Mouse (Mus musculus) neural tube, embryonic 13.5 days (tissue): ENCODE measurements around the gene Cdk14. TPM values are rescaled to one million over a fixed set of nuclear protein-coding genes. Genes with fewer than 3 reads are reported as not detected.

Source experiments
- ATAC-seq: fragments of 200-750 bp; cut with Nextera tagmentation; 2 replicates; pipeline ENCODE4 v1.8.0; 2017; ENCODE audit warnings: low read depth, mild to moderate bottlenecking, moderate TSS enrichment, moderate library complexity
- H3K27ac ChIP-seq: fragments of 300-500 bp; sonication (generic); replicated peaks from 2 replicates; pipeline ENCODE4 v1.5.1; 2015; ENCODE audit warnings: moderate library complexity, mild to moderate bottlenecking, inconsistent platforms
- H3K27me3 ChIP-seq: fragments of 300-500 bp; sonication (generic); 2 replicates; pipeline ENCODE4 v1.6.1; 2015; ENCODE audit warnings: mild to moderate bottlenecking, inconsistent platforms
- H3K36me3 ChIP-seq: fragments of 300-500 bp; sonication (generic); 2 replicates; pipeline ENCODE4 v1.6.1; 2015; ENCODE audit warnings: mild to moderate bottlenecking, inconsistent platforms
- H3K4me1 ChIP-seq: fragments of 300-500 bp; sonication (generic); replicated peaks from 2 replicates; pipeline ENCODE4 v1.6.1; 2015; ENCODE audit warnings: inconsistent platforms
- H3K4me2 ChIP-seq: fragments of 300-500 bp; sonication (generic); 2 replicates; pipeline ENCODE4 v1.6.1; 2015; ENCODE audit warnings: inconsistent platforms, mild to moderate bottlenecking, moderate library complexity
- H3K4me3 ChIP-seq: fragments of 300-500 bp; sonication (generic); 2 replicates; pipeline ENCODE4 v1.5.1; 2015; ENCODE audit warnings: mild to moderate bottlenecking, inconsistent platforms
- H3K9ac ChIP-seq: fragments of 300-500 bp; sonication (generic); 2 replicates; pipeline ENCODE4 v1.6.1; 2015; ENCODE audit warnings: moderate library complexity, mild to moderate bottlenecking, inconsistent platforms
- H3K9me3 ChIP-seq: fragments of 300-500 bp; sonication (generic); 2 replicates; pipeline ENCODE4 v1.6.1; 2016; ENCODE audit warnings: inconsistent platforms
- WGBS: fragments of 180-500 bp; shearing (Covaris S2); methylation state at CpG from one replicate; pipeline ENCODE4 v1.1.7; 2015; 5-methylcytosine and 5-hydroxymethylcytosine counted together
- polyA plus RNA-seq: library from polyadenylated mRNA; unstranded; fragments of >200 nt; fragmentation: Nextera tagmentation; extraction: Ambion mirVana; gene quantifications from 2 replicates; pipeline ENCODE4 v1.2.1, GENCODE M21; 2015

Cdk14 gene
- polyA plus RNA-seq, 1 experiment from 2014 or later: 27.0 TPM

DNA sequence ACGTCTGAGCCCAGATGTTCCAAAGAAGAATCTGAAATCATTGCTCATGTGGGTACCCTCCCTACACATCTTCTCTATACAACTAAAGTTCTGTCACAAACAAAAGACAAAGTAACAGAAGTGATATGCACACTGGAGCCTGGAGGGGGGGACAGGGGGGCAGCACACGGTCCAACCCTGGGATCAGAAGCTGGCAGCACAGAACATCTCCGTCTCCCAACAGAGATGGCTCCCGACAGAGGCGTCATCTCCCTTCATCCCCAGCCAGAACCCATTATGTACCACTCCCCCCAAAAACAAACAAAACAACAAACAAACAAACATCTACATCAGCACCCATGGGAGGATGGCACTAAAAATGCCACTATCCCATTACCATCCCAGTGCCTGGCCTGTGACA is 59.8 kb downstream of the Cdk14 start:
- Histone ChIP-seq H3K4me1 (peaks cover 6% of the 10 kb centered on the region; the same call in 1 of the 2 replicates), H3K27me3 (no peaks in the 10 kb centered on the region), H3K9me3 (no peaks in the 10 kb centered on the region), H3K4me3 (no peak overlapping the region), H3K9ac (no peak overlapping the region), H3K4me2 (no peak overlapping the region), H3K27ac (no peak overlapping the region), H3K36me3 (no peaks in the 10 kb centered on the region)
- no peak for ATAC-seq
- 85% methylated on average over 5 of the region's 5 CpGs for WGBS

- H3K27ac ChIP-seq: no peak overlapping the region
- H3K36me3 ChIP-seq: no peaks in the 10 kb centered on the region
- no peak for ATAC-seq
- H3K9me3 ChIP-seq: no peaks in the 10 kb centered on the region
- no peak overlapping the region for H3K9ac ChIP-seq
- H3K4me3 ChIP-seq: no peak overlapping the region
- H3K27me3 ChIP-seq: no peaks in the 10 kb centered on the region
- no peak overlapping the region for H3K4me2 ChIP-seq
- 62% methylated on average over 3 of the region's 3 CpGs for WGBS
- peaks cover 6% of the 10 kb centered on the region; the same call in 1 of the 2 replicates for H3K4me1 ChIP-seq
Measured at GRCm38 (mm10) chr5:5359915-5360314, 60.2 kb downstream of the Cdk14 start.

DNA sequence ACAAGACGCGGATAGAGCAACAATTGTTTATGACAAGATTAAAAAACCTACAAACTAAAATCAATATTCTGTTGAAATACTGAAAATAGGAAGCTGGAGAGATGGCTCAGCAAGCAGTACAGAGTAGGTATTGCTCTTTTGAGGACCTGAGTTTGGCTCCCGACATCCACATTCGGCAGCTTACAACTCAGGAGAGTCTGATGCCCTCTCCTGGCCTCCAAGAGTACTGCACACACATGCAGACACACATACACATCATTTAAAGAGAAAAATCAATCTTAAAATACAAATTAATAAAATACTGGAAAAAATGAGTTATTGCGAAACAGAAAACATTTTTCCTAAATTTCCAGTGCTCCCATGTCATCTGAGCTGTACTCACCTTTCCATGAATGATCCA is 60.7 kb downstream of the Cdk14 start:
- Histone ChIP-seq H3K36me3 (no peaks in the 10 kb centered on the region), H3K4me1 (peaks cover 6% of the 10 kb centered on the region; the same call in 1 of the 2 replicates), H3K27me3 (no peaks in the 10 kb centered on the region), H3K4me3 (no peak overlapping the region), H3K9me3 (no peaks in the 10 kb centered on the region), H3K4me2 (no peak overlapping the region), H3K27ac (no peak overlapping the region), H3K9ac (no peak overlapping the region)
- no peak for ATAC-seq
- 98% methylated on average over 5 of the region's 5 CpGs for WGBS

DNA sequence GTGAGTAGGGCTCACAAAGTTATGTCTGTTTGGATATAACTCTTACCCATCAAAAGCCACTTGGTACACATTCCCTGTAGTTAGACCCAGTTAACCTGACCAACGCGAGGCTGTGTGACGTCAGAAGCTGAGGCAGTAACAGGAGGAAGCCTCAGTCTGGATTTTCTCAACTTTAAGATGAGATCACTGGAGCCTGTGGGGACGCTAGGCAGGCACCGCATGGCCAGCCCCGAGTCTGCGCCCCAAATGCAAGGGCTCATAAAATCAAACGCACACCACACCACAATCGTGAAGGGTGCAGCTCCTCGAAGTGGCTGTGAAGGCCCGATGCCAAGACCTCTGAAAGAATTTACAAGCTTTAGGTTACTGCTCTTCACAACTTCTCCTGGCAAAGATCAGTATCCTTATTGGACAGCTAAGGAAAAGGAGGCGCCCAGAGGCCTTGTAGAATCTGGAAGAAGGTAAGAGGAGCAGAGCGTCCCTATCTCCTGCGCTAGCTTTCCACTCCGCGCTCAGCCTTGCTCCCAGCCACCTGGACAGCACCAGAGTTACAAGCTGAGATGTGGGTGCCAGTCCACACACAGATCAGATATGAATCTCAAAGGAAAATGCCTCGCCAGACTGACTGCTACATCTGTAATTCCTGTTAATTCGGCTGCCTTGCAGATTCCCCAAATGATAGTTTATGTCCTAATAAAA is 61.9 kb downstream of the Cdk14 start:
- H3K9ac ChIP-seq: no peak overlapping the region
- no peak overlapping the region for H3K4me3 ChIP-seq
- 90% methylated on average over 18 of the region's 18 CpGs for WGBS
- peaks cover 6% of the 10 kb centered on the region; the same call in 1 of the 2 replicates for H3K4me1 ChIP-seq
- no peaks in the 10 kb centered on the region for H3K9me3 ChIP-seq
- no peak for ATAC-seq
- H3K4me2 ChIP-seq: no peak overlapping the region
- H3K36me3 ChIP-seq: no peaks in the 10 kb centered on the region
- no peak overlapping the region for H3K27ac ChIP-seq
- no peaks in the 10 kb centered on the region for H3K27me3 ChIP-seq

DNA sequence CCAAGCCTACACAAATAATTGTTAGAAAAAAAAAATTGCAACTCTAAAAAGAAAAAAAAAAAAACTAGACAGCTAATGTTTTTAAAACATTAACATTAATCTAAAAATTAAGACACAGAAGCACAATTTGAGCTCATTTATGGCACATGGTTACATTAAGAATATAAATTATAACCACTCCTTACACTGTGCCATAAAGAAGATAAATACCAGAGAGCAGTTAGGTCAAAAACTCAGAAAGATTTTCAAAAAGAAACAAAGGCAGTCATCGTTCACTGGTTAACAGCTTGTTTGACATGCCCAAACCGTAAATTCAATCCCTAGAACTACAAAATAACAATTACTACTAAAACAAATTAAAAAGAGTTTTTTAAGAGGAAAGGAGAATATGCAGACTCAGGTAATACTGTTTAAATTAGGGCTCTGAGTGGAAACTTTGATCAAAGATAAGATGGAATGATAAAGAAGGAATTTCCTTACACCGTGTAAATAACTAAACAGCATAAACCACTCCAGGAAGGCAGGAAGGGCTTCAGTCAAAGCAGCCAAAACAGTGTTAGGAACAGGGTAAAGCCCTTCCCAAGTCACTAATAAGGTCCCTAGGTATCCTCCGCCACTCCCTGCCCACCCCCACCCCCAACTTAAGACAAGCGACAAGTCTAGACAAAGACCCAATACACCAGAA is 65.3 kb downstream of the Cdk14 start:
- no peaks in the 10 kb centered on the region for H3K9me3 ChIP-seq
- no peak overlapping the region for H3K4me2 ChIP-seq
- no peak overlapping the region for H3K4me3 ChIP-seq
- H3K36me3 ChIP-seq: no peaks in the 10 kb centered on the region
- no peaks in the 10 kb centered on the region for H3K4me1 ChIP-seq
- H3K27ac ChIP-seq: no peak overlapping the region
- ATAC-seq: no peak
- no peak overlapping the region for H3K9ac ChIP-seq
- no peaks in the 10 kb centered on the region for H3K27me3 ChIP-seq
- WGBS: 41% methylated on average over 5 of the region's 5 CpGs

- no peak for ATAC-seq
- Histone ChIP-seq H3K36me3 (no peaks in the 10 kb centered on the region), H3K4me2 (no peak overlapping the region), H3K4me1 (no peaks in the 10 kb centered on the region), H3K27ac (no peak overlapping the region), H3K4me3 (no peak overlapping the region), H3K9ac (no peak overlapping the region), H3K9me3 (no peaks in the 10 kb centered on the region), H3K27me3 (no peaks in the 10 kb centered on the region)
- WGBS: 19% methylated on average over 1 of the region's 1 CpGs
Measured at GRCm38 (mm10) chr5:5353946-5354345, 66.2 kb downstream of the Cdk14 start.

- Histone ChIP-seq H3K9me3 (no peaks in the 10 kb centered on the region), H3K36me3 (no peaks in the 10 kb centered on the region), H3K27me3 (no peaks in the 10 kb centered on the region), H3K4me1 (peaks cover 28% of the 10 kb centered on the region), H3K27ac (no peak overlapping the region), H3K9ac (no peak overlapping the region), H3K4me2 (no peak overlapping the region), H3K4me3 (no peak overlapping the region)
- ATAC-seq: no peak
- 84% methylated on average over 5 of the region's 5 CpGs for WGBS
Measured at GRCm38 (mm10) chr5:5344646-5345045, 75.5 kb downstream of the Cdk14 start.

DNA sequence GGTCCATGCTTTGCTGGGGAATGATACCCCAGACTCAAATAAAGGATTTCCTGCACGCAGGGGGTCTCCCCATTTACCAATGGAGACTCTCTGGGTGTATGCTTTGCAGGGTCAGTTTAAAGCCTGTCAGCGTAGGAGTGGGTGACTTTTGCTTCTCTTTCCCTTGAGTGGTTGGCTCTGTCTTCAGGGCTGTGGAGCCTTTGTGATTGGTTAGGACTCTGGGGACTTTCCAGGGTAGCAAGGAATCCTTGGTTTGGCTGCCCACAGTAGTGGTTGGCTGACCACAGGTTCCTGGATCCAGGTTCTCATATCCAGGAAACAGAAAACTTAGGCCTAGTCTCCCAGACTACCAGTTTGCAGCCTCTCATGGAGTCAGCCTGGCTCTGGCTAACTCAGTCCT is 76.4 kb downstream of the Cdk14 start:
- Histone ChIP-seq H3K27me3 (no peaks in the 10 kb centered on the region), H3K4me2 (no peak overlapping the region), H3K4me3 (no peak overlapping the region), H3K4me1 (peaks cover 28% of the 10 kb centered on the region), H3K27ac (peak overlapping the region; percentile 84), H3K9me3 (no peaks in the 10 kb centered on the region), H3K36me3 (no peaks in the 10 kb centered on the region), H3K9ac (no peak overlapping the region)
- 86% methylated on average over 2 of the region's 2 CpGs for WGBS
- ATAC-seq: no peak

GRCm38 (mm10) chr5:5343267-5343666 is 76.8 kb downstream of the Cdk14 start:
- no peak overlapping the region for H3K4me3 ChIP-seq
- 59% methylated on average over 2 of the region's 2 CpGs for WGBS
- no peaks in the 10 kb centered on the region for H3K27me3 ChIP-seq
- H3K9ac ChIP-seq: no peak overlapping the region
- H3K4me1 ChIP-seq: peaks cover 28% of the 10 kb centered on the region
- ATAC-seq: peak; percentile 74
- H3K9me3 ChIP-seq: no peaks in the 10 kb centered on the region
- no peak overlapping the region for H3K4me2 ChIP-seq
- H3K27ac ChIP-seq: peak overlapping the region; percentile 84
- no peaks in the 10 kb centered on the region for H3K36me3 ChIP-seq

DNA sequence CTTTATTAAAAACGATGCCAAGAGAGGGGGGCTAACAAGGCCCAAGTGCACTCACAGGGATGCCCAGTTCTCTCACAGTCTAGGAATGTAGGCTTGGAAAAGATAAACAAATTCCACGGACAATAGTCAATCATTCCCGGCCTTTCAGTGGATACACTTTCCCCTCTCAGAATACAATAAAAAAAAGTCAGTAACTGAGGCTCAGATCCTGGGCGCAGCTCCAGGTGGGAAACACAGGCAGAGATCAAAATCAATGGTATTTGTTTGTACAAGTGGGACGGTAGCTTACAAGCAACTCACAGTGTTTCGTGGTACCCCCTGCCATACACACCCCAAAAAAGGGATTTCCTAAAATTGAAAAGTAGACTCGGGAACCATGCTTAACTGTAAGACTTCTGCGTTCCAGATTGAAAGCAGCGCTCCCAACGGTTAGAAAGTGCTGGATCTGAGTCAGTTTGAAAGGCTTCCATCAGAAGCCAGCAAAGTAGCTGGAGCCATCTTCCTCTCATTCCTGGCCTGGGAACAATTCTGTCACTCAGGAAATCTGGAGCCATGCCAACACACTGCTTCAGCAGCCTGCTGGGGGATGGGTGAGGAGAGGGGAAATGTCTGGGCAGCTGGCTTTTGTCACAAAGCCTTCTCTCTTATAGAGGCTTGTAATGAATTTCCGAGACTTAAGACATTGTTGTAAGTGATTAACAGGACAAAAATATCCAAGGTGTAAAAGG is 77.5 kb downstream of the Cdk14 start:
- H3K27ac ChIP-seq: peak overlapping the region; percentile 84
- H3K27me3 ChIP-seq: no peaks in the 10 kb centered on the region
- H3K4me2 ChIP-seq: peak overlapping the region; percentile 22
- H3K4me1 ChIP-seq: peaks cover 28% of the 10 kb centered on the region
- no peaks in the 10 kb centered on the region for H3K36me3 ChIP-seq
- ATAC-seq: peak; percentile 91
- H3K4me3 ChIP-seq: no peak overlapping the region
- H3K9me3 ChIP-seq: no peaks in the 10 kb centered on the region
- 0 out of 2 replicates have a peak overlapping the region, but pooled peaks have one; percentile 2 for H3K9ac ChIP-seq
- 57% methylated on average over 11 of the region's 11 CpGs for WGBS

GRCm38 (mm10) chr5:5341611-5342010 is 78.5 kb downstream of the Cdk14 start:
- Histone ChIP-seq H3K27ac (peak overlapping the region; percentile 84; the same call in 1 of the 2 replicates), H3K27me3 (no peaks in the 10 kb centered on the region), H3K9ac (no peak overlapping the region), H3K4me1 (peaks cover 28% of the 10 kb centered on the region), H3K9me3 (no peaks in the 10 kb centered on the region), H3K36me3 (no peaks in the 10 kb centered on the region), H3K4me3 (no peak overlapping the region), H3K4me2 (no peak overlapping the region)
- ATAC-seq: no peak
- WGBS: 88% methylated on average over 8 of the region's 8 CpGs

DNA sequence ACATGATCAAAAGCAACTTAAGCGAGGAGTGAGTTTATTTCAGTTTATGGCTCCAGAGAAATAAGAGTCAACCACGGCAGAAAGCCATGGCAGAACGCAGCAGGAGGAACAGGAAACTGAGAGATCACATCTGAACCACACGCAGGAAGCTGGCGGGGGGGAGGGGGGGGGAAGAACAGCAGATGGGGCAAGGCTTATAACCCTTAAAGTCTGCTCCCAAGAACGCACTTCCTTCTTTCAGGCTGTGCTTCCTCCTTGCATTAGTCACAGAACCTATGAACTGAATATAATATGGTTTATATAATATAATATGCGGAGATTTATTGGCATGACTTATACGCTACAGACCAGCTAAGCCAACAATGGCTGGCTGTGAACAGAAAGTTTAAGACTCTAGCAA is 86.2 kb downstream of the Cdk14 start:
- Histone ChIP-seq H3K9me3 (no peaks in the 10 kb centered on the region), H3K4me2 (no peak overlapping the region), H3K27me3 (no peaks in the 10 kb centered on the region), H3K4me3 (no peak overlapping the region), H3K27ac (no peak overlapping the region), H3K9ac (no peak overlapping the region), H3K36me3 (no peaks in the 10 kb centered on the region), H3K4me1 (no peaks in the 10 kb centered on the region)
- no peak for ATAC-seq
- WGBS: 94% methylated on average over 8 of the region's 8 CpGs
